Mouse (Mus musculus): Measurements from ENCODE around the gene Mtcl1. TPM values are rescaled to one million over a fixed set of nuclear protein-coding genes. Genes with fewer than 3 reads are reported as not detected.

Mtcl1 gene
- total RNA-seq (2017), result not detected in 2 replicates

- peak; percentile 50 for ATAC-seq (replicated peaks; ENCODE audit: low read depth, poor library complexity, severe bottlenecking)
Observed at GRCm38 (mm10) chr17:66449460-66450341, at the start of gene Mtcl1. Mtcl1 (minus strand) TSS chr17:66449750.

GRCm38 (mm10) chr17:66498598-66498997 lies 49.0 kb upstream of the Mtcl1 start:
- no peak for ATAC-seq (replicated peaks; ENCODE audit: low read depth, poor library complexity, severe bottlenecking)

GRCm38 (mm10) chr17:66496589-66496988 lies 47.0 kb upstream of the Mtcl1 start:
- no peak for ATAC-seq (replicated peaks; ENCODE audit: low read depth, poor library complexity, severe bottlenecking)

- ATAC-seq (replicated peaks; ENCODE audit: low read depth, poor library complexity, severe bottlenecking), result peak; percentile 87
Observed at GRCm38 (mm10) chr17:66490022-66490601, 40.6 kb upstream of the Mtcl1 start.

- peak; percentile 55; the same call in 1 of the 2 replicates for ATAC-seq (replicated peaks; ENCODE audit: low read depth, poor library complexity, severe bottlenecking)
Observed at GRCm38 (mm10) chr17:66486576-66486975, 37.0 kb upstream of the Mtcl1 start.

- peak; percentile 86 for ATAC-seq (replicated peaks; ENCODE audit: low read depth, poor library complexity, severe bottlenecking)
Observed at GRCm38 (mm10) chr17:66485742-66486141, 36.2 kb upstream of the Mtcl1 start.

- no peak for ATAC-seq (replicated peaks; ENCODE audit: low read depth, poor library complexity, severe bottlenecking)
Observed at GRCm38 (mm10) chr17:66484965-66485364, 35.4 kb upstream of the Mtcl1 start.

- no peak for ATAC-seq (replicated peaks; ENCODE audit: low read depth, poor library complexity, severe bottlenecking)
Observed at GRCm38 (mm10) chr17:66483651-66484454, 34.3 kb upstream of the Mtcl1 start.

GRCm38 (mm10) chr17:66481295-66481694 lies 31.7 kb upstream of the Mtcl1 start:
- no peak for ATAC-seq (replicated peaks; ENCODE audit: low read depth, poor library complexity, severe bottlenecking)

- ATAC-seq (replicated peaks; ENCODE audit: low read depth, poor library complexity, severe bottlenecking), result no peak
Observed at GRCm38 (mm10) chr17:66480491-66481278, 31.1 kb upstream of the Mtcl1 start.

GRCm38 (mm10) chr17:66479813-66480490 lies 30.4 kb upstream of the Mtcl1 start:
- ATAC-seq (replicated peaks; ENCODE audit: low read depth, poor library complexity, severe bottlenecking), result peak; percentile 58

- peak; percentile 53 for ATAC-seq (replicated peaks; ENCODE audit: low read depth, poor library complexity, severe bottlenecking)
Observed at GRCm38 (mm10) chr17:66479311-66479710, 29.8 kb upstream of the Mtcl1 start.

GRCm38 (mm10) chr17:66473205-66473604 lies 23.7 kb upstream of the Mtcl1 start:
- ATAC-seq (replicated peaks; ENCODE audit: low read depth, poor library complexity, severe bottlenecking), result no peak

- ATAC-seq (replicated peaks; ENCODE audit: low read depth, poor library complexity, severe bottlenecking), result no peak
Observed at GRCm38 (mm10) chr17:66471775-66472174, 22.2 kb upstream of the Mtcl1 start.

- ATAC-seq (replicated peaks; ENCODE audit: low read depth, poor library complexity, severe bottlenecking), result no peak
Observed at GRCm38 (mm10) chr17:66471252-66471651, 21.7 kb upstream of the Mtcl1 start.

- ATAC-seq (replicated peaks; ENCODE audit: low read depth, poor library complexity, severe bottlenecking), result no peak
Observed at GRCm38 (mm10) chr17:66470020-66470419, 20.5 kb upstream of the Mtcl1 start.

GRCm38 (mm10) chr17:66457278-66457677 lies 7.7 kb upstream of the Mtcl1 start:
- ATAC-seq (replicated peaks; ENCODE audit: low read depth, poor library complexity, severe bottlenecking), result no peak

- ATAC-seq (replicated peaks; ENCODE audit: low read depth, poor library complexity, severe bottlenecking), result peak; percentile 67
Observed at GRCm38 (mm10) chr17:66451143-66451542, 1.6 kb upstream of the Mtcl1 start.

GRCm38 (mm10) chr17:66450526-66451070 lies 1.0 kb upstream of the Mtcl1 start:
- ATAC-seq (replicated peaks; ENCODE audit: low read depth, poor library complexity, severe bottlenecking), result no peak

Data from common myeloid progenitor, adult 5-6 weeks (primary cell).